Mouse (Mus musculus) kidney, adult 18-20 months (tissue): Measurements from ENCODE around the gene Tmem209.
A peak's percentile ranks its signal among the peaks of the same experiment; 100 is the strongest.

Source experiments
- DNase-seq: peaks from one replicate; pipeline ENCODE4 v3.0.0; 2021

Tmem209 gene

GRCm38 (mm10) chr6:30535340-30535739 lies 25.8 kb upstream of the Tmem209 start:
- DNase-seq: peak; percentile 47

- no peak for DNase-seq
Measured at GRCm38 (mm10) chr6:30528800-30529199, 19.2 kb upstream of the Tmem209 start.

GRCm38 (mm10) chr6:30526586-30527515 lies 17.3 kb upstream of the Tmem209 start:
- DNase-seq: peak; percentile 37

GRCm38 (mm10) chr6:30525456-30526332 lies 16.1 kb upstream of the Tmem209 start:
- peak; percentile 11 for DNase-seq

GRCm38 (mm10) chr6:30520400-30520799 lies 10.8 kb upstream of the Tmem209 start:
- DNase-seq: no peak

GRCm38 (mm10) chr6:30514242-30514641 lies 4.7 kb upstream of the Tmem209 start:
- DNase-seq: no peak

GRCm38 (mm10) chr6:30510291-30510690 lies 708 bp upstream of the Tmem209 start:
- no peak for DNase-seq

- no peak for DNase-seq
Measured at GRCm38 (mm10) chr6:30508824-30509223, 759 bp downstream of the Tmem209 start.

- DNase-seq: no peak
Measured at GRCm38 (mm10) chr6:30499049-30499448, 10.5 kb downstream of the Tmem209 start.

GRCm38 (mm10) chr6:30486504-30486903 lies 23.1 kb downstream of the Tmem209 start:
- no peak for DNase-seq

GRCm38 (mm10) chr6:30482908-30483307 lies 26.7 kb downstream of the Tmem209 start:
- DNase-seq: no peak

GRCm38 (mm10) chr6:30479418-30479817 lies 30.2 kb downstream of the Tmem209 start:
- no peak for DNase-seq

- no peak for DNase-seq
Measured at GRCm38 (mm10) chr6:30477784-30478183, 31.8 kb downstream of the Tmem209 start.

GRCm38 (mm10) chr6:30477210-30477714 lies 32.3 kb downstream of the Tmem209 start:
- DNase-seq: no peak

- no peak for DNase-seq
Measured at GRCm38 (mm10) chr6:30476025-30476765, 33.4 kb downstream of the Tmem209 start.

- no peak for DNase-seq
Measured at GRCm38 (mm10) chr6:30471706-30472105, 37.9 kb downstream of the Tmem209 start.

- DNase-seq: no peak
Measured at GRCm38 (mm10) chr6:30469370-30469769, 40.2 kb downstream of the Tmem209 start.

GRCm38 (mm10) chr6:30468684-30469083 lies 40.9 kb downstream of the Tmem209 start:
- DNase-seq: peak; percentile 55

- no peak for DNase-seq
Measured at GRCm38 (mm10) chr6:30468058-30468457, 41.5 kb downstream of the Tmem209 start.

GRCm38 (mm10) chr6:30465586-30465985 lies 44.0 kb downstream of the Tmem209 start:
- no peak for DNase-seq

- no peak for DNase-seq
Measured at GRCm38 (mm10) chr6:30462822-30463221, 46.8 kb downstream of the Tmem209 start.

GRCm38 (mm10) chr6:30461755-30462344 lies 47.7 kb downstream of the Tmem209 start:
- no peak for DNase-seq
